Mouse (Mus musculus) MEL (cell line): ENCODE measurements around the gene Mlycd. TPM values are rescaled to one million over a fixed set of nuclear protein-coding genes. Genes with fewer than 3 reads are reported as not detected.

Experiments used
- DNase-seq: peaks from one replicate; pipeline ENCODE4 v3.0.0; 2011; ENCODE audit warnings: low read depth, low spot score
- H3K27ac ChIP-seq: 2 replicates; pipeline ENCODE4 v1.5.1; 2012; ENCODE audit warnings: low read depth, mild to moderate bottlenecking, control low read depth, low read length, moderate library complexity; ENCODE audit not compliant: control insufficient read depth
- H3K27me3 ChIP-seq, 2 experiments: fragments of 150-350 bp in 1 of 2; sonication (generic) in 1 of 2; 2 replicates each; pipeline ENCODE4 v1.6.1; 2012; ENCODE audit warnings: low read length in 2 of 2, mild to moderate bottlenecking in 2 of 2, improper control_type of control experiment in 1 of 2, moderate library complexity in 1 of 2; ENCODE audit not compliant: insufficient read depth in 2 of 2, control insufficient read depth in 1 of 2
- H3K36me3 ChIP-seq, 2 experiments: 2 replicates each; pipeline ENCODE4 v1.6.1; 2012 to 2014; ENCODE audit warnings: low read length in 2 of 2, improper control_type of control experiment in 1 of 2, inconsistent platforms in 1 of 2, mild to moderate bottlenecking in 1 of 2; ENCODE audit not compliant: insufficient read depth in 2 of 2, control insufficient read depth in 1 of 2
- H3K4me1 ChIP-seq, 2 experiments: fragments of 150-350 bp in 1 of 2; sonication (generic) in 1 of 2; 2 replicates each; pipeline ENCODE4 v1.6.1; 2012; ENCODE audit warnings: low read length in 2 of 2, improper control_type of control experiment in 1 of 2, mild to moderate bottlenecking in 1 of 2; ENCODE audit not compliant: insufficient read depth in 2 of 2, control insufficient read depth in 1 of 2
- H3K4me3 ChIP-seq, 2 experiments: fragments of 150-350 bp in 1 of 2; sonication (generic) in 1 of 2; 2 replicates each; pipeline ENCODE4 v1.5.1; 2012; ENCODE audit warnings: low read depth in 2 of 2, low read length in 2 of 2, mild to moderate bottlenecking in 2 of 2, moderate library complexity in 2 of 2, control low read depth in 1 of 2, improper control_type of control experiment in 1 of 2; ENCODE audit not compliant: control insufficient read depth in 1 of 2, insufficient read depth in 1 of 2
- H3K79me2 ChIP-seq: 2 replicates; pipeline ENCODE4 v1.6.1; 2012; ENCODE audit warnings: mild to moderate bottlenecking, low read length, moderate library complexity; ENCODE audit not compliant: control insufficient read depth, poor library complexity, insufficient read depth
- H3K9ac ChIP-seq: 2 replicates; pipeline ENCODE4 v1.6.1; 2012; ENCODE audit warnings: low read depth, mild to moderate bottlenecking, control low read depth, low read length, moderate library complexity; ENCODE audit not compliant: control insufficient read depth, poor library complexity, severe bottlenecking
- H3K9me3 ChIP-seq: fragments of 150-350 bp; sonication (generic); replicated peaks from 2 replicates; pipeline ENCODE4 v1.6.1; 2012; ENCODE audit warnings: mild to moderate bottlenecking, low read length, improper control_type of control experiment, moderate library complexity; ENCODE audit not compliant: insufficient read depth
- BHLHE40 ChIP-seq: IDR thresholded peaks from 2 replicates; pipeline ENCODE4 v1.6.1; 2012; ENCODE audit warnings: low read depth, mild to moderate bottlenecking, inconsistent platforms, low read length, improper control_type of control experiment, borderline replicate concordance
- CHD1 ChIP-seq: IDR thresholded peaks from 2 replicates; pipeline ENCODE4 v1.6.1; 2012; ENCODE audit warnings: low read depth, mild to moderate bottlenecking, inconsistent platforms, low read length, improper control_type of control experiment
- CHD2 ChIP-seq: IDR thresholded peaks from 2 replicates; pipeline ENCODE4 v1.6.1; 2011; ENCODE audit warnings: low read length, improper control_type of control experiment
- CTCF ChIP-seq, 3 experiments: IDR thresholded peaks in 2 of 3; conservative IDR thresholded peaks in 1 of 3; 2 replicates each; pipeline ENCODE4 v1.5.1; 2011 to 2012; ENCODE audit warnings: low read length in 3 of 3, low read depth in 2 of 3, mild to moderate bottlenecking in 2 of 3, improper control_type of control experiment in 1 of 3, inconsistent platforms in 1 of 3, mixed read lengths in 1 of 3, moderate library complexity in 1 of 3; ENCODE audit not compliant: control insufficient read depth in 1 of 3, insufficient read depth in 1 of 3, poor library complexity in 1 of 3, severe bottlenecking in 1 of 3
- EP300 ChIP-seq, 2 experiments: IDR thresholded peaks; 2 replicates each; pipeline ENCODE4 v1.6.1; 2011; ENCODE audit warnings: improper control_type of control experiment in 2 of 2, low read length in 2 of 2, low read depth in 1 of 2, mild to moderate bottlenecking in 1 of 2
- ETS1 ChIP-seq: IDR thresholded peaks from 2 replicates; pipeline ENCODE4 v1.6.1; 2012; ENCODE audit warnings: low read depth, mild to moderate bottlenecking, inconsistent platforms, low read length, improper control_type of control experiment, moderate library complexity
- GATA1 ChIP-seq: IDR thresholded peaks from 2 replicates; pipeline ENCODE4 v1.6.1; 2011; ENCODE audit warnings: low read depth, low read length, improper control_type of control experiment
- HCFC1 ChIP-seq: IDR thresholded peaks from 2 replicates; pipeline ENCODE4 v1.6.1; 2012; ENCODE audit warnings: low read depth, mild to moderate bottlenecking, inconsistent platforms, low read length, improper control_type of control experiment, moderate library complexity
- JUND ChIP-seq: IDR thresholded peaks from 2 replicates; pipeline ENCODE4 v1.6.1; 2011; ENCODE audit warnings: low read depth, mild to moderate bottlenecking, improper control_type of control experiment, low read length
- KAT2A ChIP-seq: conservative IDR thresholded peaks from 2 replicates; pipeline ENCODE4 v1.6.1; 2012; ENCODE audit warnings: low read depth, low read length, improper control_type of control experiment, inconsistent platforms
- MAFK ChIP-seq: IDR thresholded peaks from 2 replicates; pipeline ENCODE4 v1.6.1; 2011; ENCODE audit warnings: low read depth, mild to moderate bottlenecking, low read length, improper control_type of control experiment, borderline replicate concordance
- MXI1 ChIP-seq: IDR thresholded peaks from 2 replicates; pipeline ENCODE4 v1.6.1; 2011; ENCODE audit warnings: mild to moderate bottlenecking, low read depth, low read length, improper control_type of control experiment
- MYB ChIP-seq: IDR thresholded peaks from 2 replicates; pipeline ENCODE4 v1.6.1; 2011; ENCODE audit warnings: mild to moderate bottlenecking, low read depth, low read length, improper control_type of control experiment
- MYC ChIP-seq: IDR thresholded peaks from 2 replicates; pipeline ENCODE4 v1.6.1; 2011; ENCODE audit warnings: low read depth, mild to moderate bottlenecking, low read length, improper control_type of control experiment, moderate library complexity
- NELFE ChIP-seq: IDR thresholded peaks from 2 replicates; pipeline ENCODE4 v1.6.1; 2011; ENCODE audit warnings: low read depth, low read length, improper control_type of control experiment
- POLR2AphosphoS2 ChIP-seq: IDR thresholded peaks from 2 replicates; pipeline ENCODE4 v1.6.1; 2011; ENCODE audit warnings: low read length, improper control_type of control experiment
- SIN3A ChIP-seq: IDR thresholded peaks from 2 replicates; pipeline ENCODE4 v1.6.1; 2012; ENCODE audit warnings: low read length, improper control_type of control experiment, inconsistent platforms
- SMC3 ChIP-seq: IDR thresholded peaks from 2 replicates; pipeline ENCODE4 v1.6.1; 2011; ENCODE audit warnings: low read depth, low read length, improper control_type of control experiment
- TBP ChIP-seq: IDR thresholded peaks from 2 replicates; pipeline ENCODE4 v1.8.0; 2011; ENCODE audit warnings: low read depth, low read length, improper control_type of control experiment
- USF1 ChIP-seq: IDR thresholded peaks from 2 replicates; pipeline ENCODE4 v1.6.1; 2014; ENCODE audit warnings: low read depth, mild to moderate bottlenecking, inconsistent platforms, low read length, improper control_type of control experiment, moderate library complexity
- USF2 ChIP-seq, 2 experiments: IDR thresholded peaks; 2 replicates each; pipeline ENCODE4 v1.6.1; 2011 to 2012; ENCODE audit warnings: improper control_type of control experiment in 2 of 2, low read length in 2 of 2, borderline replicate concordance in 1 of 2, inconsistent platforms in 1 of 2, low read depth in 1 of 2, mild to moderate bottlenecking in 1 of 2; ENCODE audit not compliant: insufficient read depth in 1 of 2
- ZMIZ1 ChIP-seq: IDR thresholded peaks from 2 replicates; pipeline ENCODE4 v1.6.1; 2012; ENCODE audit warnings: low read depth, mild to moderate bottlenecking, inconsistent platforms, low read length, improper control_type of control experiment, moderate library complexity
- ZNF384 ChIP-seq: IDR thresholded peaks from 2 replicates; pipeline ENCODE4 v1.6.1; 2012; ENCODE audit warnings: low read depth, mild to moderate bottlenecking, inconsistent platforms, low read length, improper control_type of control experiment
- polyA plus RNA-seq, 2 experiments: library from polyadenylated mRNA; stranded (reverse) in 1 of 2; unstranded in 1 of 2; fragments of >175 nt in 1 of 2; fragments of >200 nt in 1 of 2; gene quantifications; 2 replicates each; pipeline versions ENCODE4 v1.2.1 to v1.2.4; 2012; ENCODE audit warnings: low replicate concordance in 2 of 2, low read depth in 1 of 2; ENCODE audit not compliant: insufficient read length in 2 of 2, insufficient read depth in 1 of 2, missing spikeins in 1 of 2
- total RNA-seq: library from RNA; depleted of rRNA; stranded (reverse); fragments of 300-350 nt; gene quantifications from 2 replicates; pipeline ENCODE4 v1.2.3, GENCODE M21; 2012

Mlycd gene
- total and polyA plus RNA-seq, 3 experiments, result 7.2 to 13.2 TPM; not detected in 1

- no peak for TF ChIP-seq MAFK
- TF ChIP-seq POLR2AphosphoS2, result peak; percentile 26; the same call in 1 of the 2 replicates
- H3K79me2 ChIP-seq, result peaks cover 5% of the 10 kb centered on the region
- H3K9ac ChIP-seq, result no peak overlapping the region
- no peak overlapping the region for H3K27ac ChIP-seq
- peaks cover 0 to 9% of the 10 kb centered on the region in 2 experiments; a peak in 3 of 4 replicates for H3K4me1 ChIP-seq
- H3K27me3 ChIP-seq, result no peaks in the 10 kb centered on the region
- DNase-seq, result no peak
- H3K36me3 ChIP-seq, result peaks cover 3 to 6% of the 10 kb centered on the region in 2 experiments; a peak in 2 of 4 replicates
- no peaks in the 10 kb centered on the region for H3K9me3 ChIP-seq
- H3K4me3 ChIP-seq, result no peak overlapping the region
These were observed 5.5 kb downstream of the Mlycd start for GRCm38 (mm10) chr8:119400122-119400671.

DNA sequence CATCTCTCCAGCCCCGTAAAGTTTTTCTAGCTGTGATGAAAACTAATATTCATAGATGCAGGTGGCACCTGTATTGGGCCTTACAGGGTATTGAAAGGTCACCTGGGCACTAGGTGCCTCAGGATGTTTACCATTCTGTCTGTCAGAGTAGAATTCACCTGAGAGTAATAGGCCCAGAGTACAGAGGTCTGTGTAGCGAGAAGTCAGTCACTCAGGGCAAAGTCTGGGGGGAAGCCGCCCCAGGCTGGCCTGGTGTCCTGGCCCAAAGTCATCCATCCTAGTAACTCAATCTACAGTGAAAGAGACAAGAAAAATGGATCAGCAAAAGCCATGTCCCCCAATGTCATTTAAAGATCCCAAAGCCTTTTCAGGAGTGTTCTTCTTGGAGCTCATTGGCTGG, 6.2 kb downstream of the Mlycd start:
- no peak for TF ChIP-seq ZNF384
- no peak; the same call in 1 of the 2 replicates for TF ChIP-seq POLR2AphosphoS2
- no peak for TF ChIP-seq KAT2A
- TF ChIP-seq CHD2, result no peak
- TF ChIP-seq GATA1, result no peak
- TF ChIP-seq CHD1, result no peak
- no peak for TF ChIP-seq MXI1
- no peak for TF ChIP-seq BHLHE40
- no peak for TF ChIP-seq HCFC1
- TF ChIP-seq JUND, result no peak
- no peak for TF ChIP-seq USF1
- no peak for TF ChIP-seq EP300 (IDR thresholded peaks at IDR 0.05; ENCODE audit: low read depth in 1 of 2, low read length in 2 of 2)
- TF ChIP-seq CTCF (IDR thresholded peaks at IDR 0.05 in 2 of 3, conservative IDR thresholded peaks at IDR 0.05 in 1 of 3; ENCODE audit: control insufficient read depth in 1 of 3, insufficient read depth in 1 of 3, low read depth in 2 of 3, low read length in 3 of 3, poor library complexity in 1 of 3, severe bottlenecking in 1 of 3), result no peak
- TF ChIP-seq ETS1, result no peak
- no peak overlapping the region for H3K9ac ChIP-seq
- no peak for DNase-seq
- H3K27me3 ChIP-seq, result no peaks in the 10 kb centered on the region
- H3K9me3 ChIP-seq, result no peaks in the 10 kb centered on the region
- no peak overlapping the region for H3K4me3 ChIP-seq
- H3K36me3 ChIP-seq, result peaks cover 2 to 7% of the 10 kb centered on the region in 2 experiments; a peak in 2 of 4 replicates
- peaks cover 0 to 5% of the 10 kb centered on the region in 2 experiments; a peak in 2 of 4 replicates for H3K4me1 ChIP-seq
- no peak overlapping the region for H3K27ac ChIP-seq
- no peaks in the 10 kb centered on the region for H3K79me2 ChIP-seq

DNA sequence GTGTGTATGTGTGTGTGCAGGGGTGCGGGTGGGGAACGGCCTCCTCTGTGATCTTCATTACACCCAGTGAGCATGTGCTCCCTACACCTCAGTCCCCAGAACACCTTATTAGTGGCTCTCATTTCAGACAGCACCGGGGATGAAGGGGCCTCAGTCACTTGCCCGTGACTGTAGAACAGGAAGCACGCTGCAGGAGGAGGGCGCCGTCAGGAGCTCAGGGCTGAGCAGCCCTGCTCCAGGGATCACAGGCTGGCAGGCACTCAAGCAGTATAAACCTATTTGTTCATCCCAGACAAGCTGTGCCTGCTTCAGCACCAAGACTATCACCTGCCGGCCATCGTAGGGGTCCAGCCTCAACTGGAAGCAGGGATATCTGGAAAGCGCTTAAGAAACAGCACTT, 9.2 kb downstream of the Mlycd start:
- TF ChIP-seq USF1 (no peak), NELFE (no peak), TBP (no peak), ZNF384 (no peak), SMC3 (no peak), MAFK (no peak), MYB (no peak), MYC (no peak), SIN3A (no peak), GATA1 (no peak), ZMIZ1 (no peak), USF2 (IDR thresholded peaks at IDR 0.05; ENCODE audit: borderline replicate concordance in 1 of 2, insufficient read depth in 1 of 2, low read depth in 1 of 2, low read length in 2 of 2) (no peak), EP300 (IDR thresholded peaks at IDR 0.05; ENCODE audit: low read depth in 1 of 2, low read length in 2 of 2) (no peak)
- Histone ChIP-seq H3K27me3 (no peaks in the 10 kb centered on the region), H3K4me1 (peaks cover 0 to 5% of the 10 kb centered on the region in 2 experiments; a peak in 2 of 4 replicates), H3K9ac (no peak overlapping the region), H3K79me2 (no peaks in the 10 kb centered on the region), H3K27ac (no peak overlapping the region), H3K36me3 (peaks cover 2 to 7% of the 10 kb centered on the region in 2 experiments; a peak in 2 of 4 replicates), H3K9me3 (no peaks in the 10 kb centered on the region), H3K4me3 (no peak overlapping the region)
- DNase-seq, result no peak
